Mouse (Mus musculus): Measurements from ENCODE around the gene Gpr146. TPM values are rescaled to one million over a fixed set of nuclear protein-coding genes. Genes with fewer than 3 reads are reported as not detected.

Gpr146 gene
- polyA plus RNA-seq, 1 experiment from 2014 or later, result 1.7 TPM

GRCm38 (mm10) chr5:139373889-139374444, 3.5 kb upstream of the Gpr146 start:
- H3K9me3 ChIP-seq, result no peaks in the 10 kb centered on the region
- peaks cover 32% of the 10 kb centered on the region for H3K4me1 ChIP-seq (replicated peaks)
- H3K4me2 ChIP-seq (replicated peaks), result no peak overlapping the region
- no peaks in the 10 kb centered on the region for H3K36me3 ChIP-seq
- no peak overlapping the region for H3K4me3 ChIP-seq (replicated peaks)
- H3K27ac ChIP-seq, result no peak overlapping the region
- no peak overlapping the region for H3K9ac ChIP-seq (replicated peaks)
- no peak for ATAC-seq
- H3K27me3 ChIP-seq, result no peaks in the 10 kb centered on the region
- 88% methylated on average over 6 of the region's 6 CpGs for whole genome bisulfite sequencing

- Histone ChIP-seq H3K4me1 (replicated peaks) (peaks cover 34% of the 10 kb centered on the region), H3K4me3 (replicated peaks) (no peak overlapping the region), H3K27me3 (no peaks in the 10 kb centered on the region), H3K27ac (no peak overlapping the region), H3K9me3 (no peaks in the 10 kb centered on the region), H3K9ac (replicated peaks) (no peak overlapping the region), H3K4me2 (replicated peaks) (no peak overlapping the region), H3K36me3 (no peaks in the 10 kb centered on the region)
- ATAC-seq, result no peak
- 81% methylated on average over 2 of the region's 2 CpGs for WGBS
Observed at GRCm38 (mm10) chr5:139374841-139375240, 2.7 kb upstream of the Gpr146 start.

- no peak for ATAC-seq
- no peaks in the 10 kb centered on the region for H3K36me3 ChIP-seq
- H3K9me3 ChIP-seq, result no peaks in the 10 kb centered on the region
- no peak overlapping the region for H3K27ac ChIP-seq
- WGBS, result 94% methylated on average over 7 of the region's 7 CpGs
- H3K9ac ChIP-seq (replicated peaks), result no peak overlapping the region
- no peaks in the 10 kb centered on the region for H3K27me3 ChIP-seq
- peaks cover 38% of the 10 kb centered on the region for H3K4me1 ChIP-seq (replicated peaks)
- no peak overlapping the region for H3K4me2 ChIP-seq (replicated peaks)
- H3K4me3 ChIP-seq (replicated peaks), result no peak overlapping the region
Observed at GRCm38 (mm10) chr5:139378271-139378556, 717 bp downstream of the Gpr146 start.

- ATAC-seq, result 0 out of 2 replicates have a peak, but pooled peaks have one; percentile 34
- peaks cover 40% of the 10 kb centered on the region for H3K4me1 ChIP-seq (replicated peaks)
- WGBS, result 57% methylated on average over 21 of the region's 21 CpGs
Observed at GRCm38 (mm10) chr5:139378986-139379629, 1.6 kb downstream of the Gpr146 start.

GRCm38 (mm10) chr5:139379771-139380384, 2.4 kb downstream of the Gpr146 start:
- ATAC-seq, result peak; percentile 46; the same call in 1 of the 2 replicates
- H3K9ac ChIP-seq (replicated peaks), result peak overlapping the region; percentile 73
- H3K27me3 ChIP-seq, result no peaks in the 10 kb centered on the region
- H3K4me3 ChIP-seq (replicated peaks), result peak overlapping the region; percentile 59
- 21% methylated on average over 8 of the region's 8 CpGs for WGBS
- H3K27ac ChIP-seq, result peak overlapping the region; percentile 27; the same call in 1 of the 2 replicates
- no peaks in the 10 kb centered on the region for H3K9me3 ChIP-seq
- no peaks in the 10 kb centered on the region for H3K36me3 ChIP-seq
- peak overlapping the region; percentile 88 for H3K4me2 ChIP-seq (replicated peaks)
- peaks cover 40% of the 10 kb centered on the region for H3K4me1 ChIP-seq (replicated peaks)

More at GRCm38 (mm10) chr5:139378986-139379629, 1.6 kb downstream of the Gpr146 start:
- Histone ChIP-seq H3K27ac (peak overlapping the region; percentile 49; the same call in 1 of the 2 replicates), H3K9me3 (no peaks in the 10 kb centered on the region), H3K4me2 (replicated peaks) (no peak overlapping the region), H3K36me3 (no peaks in the 10 kb centered on the region), H3K27me3 (no peaks in the 10 kb centered on the region), H3K4me3 (replicated peaks) (no peak overlapping the region), H3K9ac (replicated peaks) (no peak overlapping the region)

- Histone ChIP-seq H3K4me3 (replicated peaks) (peak overlapping the region; percentile 59), H3K9ac (replicated peaks) (peak overlapping the region; percentile 73), H3K4me2 (replicated peaks) (peak overlapping the region; percentile 88), H3K27me3 (no peaks in the 10 kb centered on the region), H3K9me3 (no peaks in the 10 kb centered on the region), H3K36me3 (no peaks in the 10 kb centered on the region), H3K4me1 (replicated peaks) (peaks cover 40% of the 10 kb centered on the region), H3K27ac (peak overlapping the region; percentile 27)
- 1% methylated on average over 70 of the region's 73 CpGs for WGBS
- ATAC-seq, result peak; percentile 86
Observed at GRCm38 (mm10) chr5:139380385-139381248, 3.1 kb downstream of the Gpr146 start.

GRCm38 (mm10) chr5:139381586-139382513, 4.4 kb downstream of the Gpr146 start:
- no peak for ATAC-seq
- no peaks in the 10 kb centered on the region for H3K36me3 ChIP-seq
- no peaks in the 10 kb centered on the region for H3K9me3 ChIP-seq
- 82% methylated on average over 18 of the region's 18 CpGs for WGBS
- H3K27me3 ChIP-seq, result no peaks in the 10 kb centered on the region
- no peak overlapping the region; the same call in 1 of the 2 replicates for H3K27ac ChIP-seq
- 0 out of 2 replicates have a peak overlapping the region, but pooled peaks have one; percentile 2 for H3K9ac ChIP-seq (replicated peaks)
- peaks cover 40% of the 10 kb centered on the region for H3K4me1 ChIP-seq (replicated peaks)
- no peak overlapping the region for H3K4me3 ChIP-seq (replicated peaks)
- H3K4me2 ChIP-seq (replicated peaks), result no peak overlapping the region

GRCm38 (mm10) chr5:139382760-139383159, 5.3 kb downstream of the Gpr146 start:
- peaks cover 40% of the 10 kb centered on the region for H3K4me1 ChIP-seq (replicated peaks)
- peak overlapping the region; percentile 2; the same call in 1 of the 2 replicates for H3K9ac ChIP-seq (replicated peaks)

GRCm38 (mm10) chr5:139383234-139383633, 5.7 kb downstream of the Gpr146 start:
- Histone ChIP-seq H3K4me1 (replicated peaks) (peaks cover 45% of the 10 kb centered on the region), H3K27ac (no peak overlapping the region)

More at GRCm38 (mm10) chr5:139382760-139383159, 5.3 kb downstream of the Gpr146 start:
- 66% methylated on average over 8 of the region's 8 CpGs for WGBS
- Histone ChIP-seq H3K36me3 (no peaks in the 10 kb centered on the region), H3K27ac (peak overlapping the region; percentile 44), H3K27me3 (no peaks in the 10 kb centered on the region), H3K4me2 (replicated peaks) (no peak overlapping the region), H3K4me3 (replicated peaks) (no peak overlapping the region), H3K9me3 (no peaks in the 10 kb centered on the region)
- ATAC-seq, result no peak

GRCm38 (mm10) chr5:139384531-139384930, 7.0 kb downstream of the Gpr146 start:
- no peaks in the 10 kb centered on the region for H3K27me3 ChIP-seq

More at GRCm38 (mm10) chr5:139383234-139383633, 5.7 kb downstream of the Gpr146 start:
- H3K36me3 ChIP-seq, result no peaks in the 10 kb centered on the region
- H3K4me3 ChIP-seq (replicated peaks), result no peak overlapping the region
- WGBS, result 68% methylated on average over 9 of the region's 9 CpGs
- peak overlapping the region; percentile 2; the same call in 1 of the 2 replicates for H3K9ac ChIP-seq (replicated peaks)
- no peak overlapping the region for H3K4me2 ChIP-seq (replicated peaks)
- H3K27me3 ChIP-seq, result no peaks in the 10 kb centered on the region
- H3K9me3 ChIP-seq, result no peaks in the 10 kb centered on the region
- no peak for ATAC-seq

GRCm38 (mm10) chr5:139386047-139386446, 8.6 kb downstream of the Gpr146 start:
- Histone ChIP-seq H3K4me3 (replicated peaks) (no peak overlapping the region), H3K4me2 (replicated peaks) (no peak overlapping the region), H3K9me3 (no peaks in the 10 kb centered on the region), H3K27me3 (no peaks in the 10 kb centered on the region), H3K27ac (no peak overlapping the region), H3K4me1 (replicated peaks) (peaks cover 32% of the 10 kb centered on the region), H3K36me3 (no peaks in the 10 kb centered on the region), H3K9ac (replicated peaks) (no peak overlapping the region)
- ATAC-seq, result no peak
- 91% methylated on average over 5 of the region's 5 CpGs for WGBS

More at GRCm38 (mm10) chr5:139384531-139384930, 7.0 kb downstream of the Gpr146 start:
- 82% methylated on average over 10 of the region's 10 CpGs for WGBS
- Histone ChIP-seq H3K36me3 (no peaks in the 10 kb centered on the region), H3K4me1 (replicated peaks) (peaks cover 43% of the 10 kb centered on the region), H3K9me3 (no peaks in the 10 kb centered on the region), H3K4me2 (replicated peaks) (no peak overlapping the region), H3K4me3 (replicated peaks) (no peak overlapping the region), H3K27ac (no peak overlapping the region), H3K9ac (replicated peaks) (no peak overlapping the region)
- no peak for ATAC-seq
